Mouse (Mus musculus) stomach, postnatal 0 days (tissue): ENCODE measurements at regions not wholly inside any gene's neighbourhood (a gene's known extent, or its start where the extent isn't known, plus 50 kb on each side); places are given as distances from the start of the nearest gene placed in this dataset.

ENCODE experiments used
- CTCF ChIP-seq: IDR thresholded peaks from 2 replicates; pipeline ENCODE4 v1.5.1; 2016; ENCODE audit warnings: antibody characterized with exemption, low read depth, mild to moderate bottlenecking, moderate library complexity
- EP300 ChIP-seq: optimal IDR thresholded peaks from 2 replicates; pipeline ENCODE3; 2016; ENCODE audit warnings: antibody characterized with exemption

GRCm38 (mm10) chr7:71991835-71992234, 314.6 kb downstream of the Mctp2 start:
- no peak for TF ChIP-seq CTCF
- no peak for TF ChIP-seq EP300
